Mouse (Mus musculus) macrophage (primary cell): Measurements from ENCODE around the gene Dlg2. TPM values are rescaled to one million over a fixed set of nuclear protein-coding genes. Genes with fewer than 3 reads are reported as not detected.

ENCODE experiments used
- H3K27ac ChIP-seq: fragments of 350-480 bp; formaldehyde crosslinking; 2 replicates; pipeline ENCODE4 v1.9.0; 2021
- H3K36me3 ChIP-seq: fragments of 350-480 bp; formaldehyde crosslinking; 2 replicates; pipeline ENCODE4 v1.9.0; 2021; ENCODE audit errors: inconsistent target
- H3K4me3 ChIP-seq: fragments of 350-480 bp; formaldehyde crosslinking; 2 replicates; pipeline ENCODE4 v1.9.0; 2021; ENCODE audit errors: inconsistent target
- H3K79me2 ChIP-seq: fragments of 350-480 bp; formaldehyde crosslinking; 2 replicates; pipeline ENCODE4 v1.9.0; 2021; ENCODE audit errors: inconsistent target
- WGBS: methylation state at CpG from one replicate; pipeline ENCODE4 v1.1.7; 2026; ENCODE audit warnings: inconsistent platforms; ENCODE audit not compliant: missing documents; 5-methylcytosine and 5-hydroxymethylcytosine counted together
- polyA plus RNA-seq: library from polyadenylated mRNA; stranded (reverse); fragments of 250-400 nt; gene quantifications from 3 replicates; pipeline ENCODE4 v1.2.4, GENCODE M21; 2018; ENCODE audit warnings: inconsistent platforms

Dlg2 gene
- polyA plus RNA-seq, 1 experiment from 2014 or later = 0.13 TPM

- 89% methylated on average over 5 of the region's 5 CpGs for WGBS
- Histone ChIP-seq H3K27ac (no peak overlapping the region), H3K4me3 (no peak overlapping the region), H3K79me2 (no peaks in the 10 kb centered on the region), H3K36me3 (no peaks in the 10 kb centered on the region)
These were observed 1709.9 kb downstream of the Dlg2 start for GRCm38 (mm10) chr7:92186341-92186740.

- Histone ChIP-seq H3K4me3 (no peak overlapping the region), H3K27ac (no peak overlapping the region), H3K36me3 (no peaks in the 10 kb centered on the region), H3K79me2 (no peaks in the 10 kb centered on the region)
- WGBS = 89% methylated on average over 6 of the region's 6 CpGs
These were observed 1712.7 kb downstream of the Dlg2 start for GRCm38 (mm10) chr7:92189149-92189548.

- Histone ChIP-seq H3K79me2 (no peaks in the 10 kb centered on the region), H3K27ac (no peak overlapping the region), H3K36me3 (no peaks in the 10 kb centered on the region), H3K4me3 (no peak overlapping the region)
- WGBS = 79% methylated on average over 4 of the region's 4 CpGs
These were observed 1719.5 kb downstream of the Dlg2 start for GRCm38 (mm10) chr7:92196004-92196403.

- Histone ChIP-seq H3K36me3 (no peaks in the 10 kb centered on the region), H3K79me2 (no peaks in the 10 kb centered on the region), H3K27ac (no peak overlapping the region), H3K4me3 (no peak overlapping the region)
- 93% methylated on average over 3 of the region's 3 CpGs for WGBS
These were observed 1721.1 kb downstream of the Dlg2 start for GRCm38 (mm10) chr7:92197621-92198020.

GRCm38 (mm10) chr7:92199131-92199530, 1722.7 kb downstream of the Dlg2 start:
- no peaks in the 10 kb centered on the region for H3K36me3 ChIP-seq
- H3K4me3 ChIP-seq = no peak overlapping the region
- WGBS = 22% methylated on average over 1 of the region's 1 CpGs
- no peaks in the 10 kb centered on the region for H3K79me2 ChIP-seq
- H3K27ac ChIP-seq = no peak overlapping the region

- Histone ChIP-seq H3K27ac (no peak overlapping the region), H3K4me3 (no peak overlapping the region), H3K79me2 (no peaks in the 10 kb centered on the region), H3K36me3 (no peaks in the 10 kb centered on the region)
- WGBS = 98% methylated on average over 5 of the region's 5 CpGs
These were observed 1734.2 kb downstream of the Dlg2 start for GRCm38 (mm10) chr7:92210701-92211100.

GRCm38 (mm10) chr7:92213751-92214150, 1737.3 kb downstream of the Dlg2 start:
- Histone ChIP-seq H3K27ac (no peak overlapping the region), H3K4me3 (no peak overlapping the region), H3K79me2 (no peaks in the 10 kb centered on the region), H3K36me3 (no peaks in the 10 kb centered on the region)
- WGBS = 91% methylated on average over 5 of the region's 5 CpGs

- no peak overlapping the region for H3K27ac ChIP-seq
- H3K79me2 ChIP-seq = no peaks in the 10 kb centered on the region
- no peaks in the 10 kb centered on the region for H3K36me3 ChIP-seq
- H3K4me3 ChIP-seq = no peak overlapping the region
These were observed 1741.7 kb downstream of the Dlg2 start for GRCm38 (mm10) chr7:92218171-92218570.

GRCm38 (mm10) chr7:92220619-92221018, 1744.1 kb downstream of the Dlg2 start:
- no peaks in the 10 kb centered on the region for H3K36me3 ChIP-seq
- no peak overlapping the region for H3K4me3 ChIP-seq
- no peak overlapping the region for H3K27ac ChIP-seq

GRCm38 (mm10) chr7:92234476-92235202, 1758.2 kb downstream of the Dlg2 start:
- H3K79me2 ChIP-seq = no peaks in the 10 kb centered on the region
- H3K4me3 ChIP-seq = no peak overlapping the region
- no peaks in the 10 kb centered on the region for H3K36me3 ChIP-seq
- WGBS = 90% methylated on average over 10 of the region's 11 CpGs
- no peak overlapping the region for H3K27ac ChIP-seq

More at GRCm38 (mm10) chr7:92220619-92221018, 1744.1 kb downstream of the Dlg2 start:
- no peaks in the 10 kb centered on the region for H3K79me2 ChIP-seq

- Histone ChIP-seq H3K79me2 (no peaks in the 10 kb centered on the region), H3K27ac (no peak overlapping the region), H3K36me3 (no peaks in the 10 kb centered on the region), H3K4me3 (no peak overlapping the region)
- WGBS = 88% methylated on average over 12 of the region's 12 CpGs
These were observed 1759.1 kb downstream of the Dlg2 start for GRCm38 (mm10) chr7:92235541-92236031.

GRCm38 (mm10) chr7:92240908-92241307, 1764.4 kb downstream of the Dlg2 start:
- Histone ChIP-seq H3K79me2 (no peaks in the 10 kb centered on the region), H3K27ac (no peak overlapping the region), H3K36me3 (no peaks in the 10 kb centered on the region), H3K4me3 (no peak overlapping the region)
- 84% methylated on average over 2 of the region's 2 CpGs for WGBS

GRCm38 (mm10) chr7:92247594-92247993, 1771.1 kb downstream of the Dlg2 start:
- Histone ChIP-seq H3K27ac (no peak overlapping the region), H3K79me2 (no peaks in the 10 kb centered on the region), H3K36me3 (no peaks in the 10 kb centered on the region), H3K4me3 (no peak overlapping the region)
- WGBS = 92% methylated on average over 3 of the region's 3 CpGs

GRCm38 (mm10) chr7:92248619-92249018, 1772.1 kb downstream of the Dlg2 start:
- WGBS = 90% methylated on average over 5 of the region's 5 CpGs
- Histone ChIP-seq H3K79me2 (no peaks in the 10 kb centered on the region), H3K36me3 (no peaks in the 10 kb centered on the region), H3K27ac (no peak overlapping the region), H3K4me3 (no peak overlapping the region)

- H3K27ac ChIP-seq = no peak overlapping the region
- WGBS = 94% methylated on average over 4 of the region's 4 CpGs
- no peaks in the 10 kb centered on the region for H3K79me2 ChIP-seq
- H3K36me3 ChIP-seq = no peaks in the 10 kb centered on the region
- no peak overlapping the region for H3K4me3 ChIP-seq
These were observed 1781.7 kb downstream of the Dlg2 start for GRCm38 (mm10) chr7:92258148-92258547.

GRCm38 (mm10) chr7:92258701-92259100, 1782.2 kb downstream of the Dlg2 start:
- Histone ChIP-seq H3K36me3 (no peaks in the 10 kb centered on the region), H3K27ac (no peak overlapping the region), H3K79me2 (no peaks in the 10 kb centered on the region), H3K4me3 (no peak overlapping the region)
- 66% methylated on average over 3 of the region's 3 CpGs for WGBS
